Mouse (Mus musculus): ENCODE measurements around the gene Snd1.
A peak's percentile ranks its signal among the peaks of the same experiment; 100 is the strongest.

Gene Snd1

GRCm38 (mm10) chr6:28717845-28718237, 242.9 kb downstream of the Snd1 start:
- DNase-seq, result no peak

GRCm38 (mm10) chr6:28720391-28721171, 245.6 kb downstream of the Snd1 start:
- DNase-seq, result no peak

- DNase-seq, result no peak
These were observed 248.1 kb downstream of the Snd1 start for GRCm38 (mm10) chr6:28723059-28723458.

GRCm38 (mm10) chr6:28724776-28725175, 249.8 kb downstream of the Snd1 start:
- no peak for DNase-seq

GRCm38 (mm10) chr6:28729236-28729635, 254.3 kb downstream of the Snd1 start:
- no peak for DNase-seq

GRCm38 (mm10) chr6:28729649-28730048, 254.7 kb downstream of the Snd1 start:
- no peak for DNase-seq

GRCm38 (mm10) chr6:28731246-28731645, 256.3 kb downstream of the Snd1 start:
- no peak for DNase-seq

- no peak for DNase-seq
These were observed 259.1 kb downstream of the Snd1 start for GRCm38 (mm10) chr6:28733884-28734647.

- DNase-seq, result no peak
These were observed 260.2 kb downstream of the Snd1 start for GRCm38 (mm10) chr6:28735116-28735515.

GRCm38 (mm10) chr6:28736665-28737064, 261.7 kb downstream of the Snd1 start:
- DNase-seq, result no peak

GRCm38 (mm10) chr6:28737601-28738000, 262.7 kb downstream of the Snd1 start:
- DNase-seq, result no peak

GRCm38 (mm10) chr6:28743586-28743985, 268.6 kb downstream of the Snd1 start:
- DNase-seq, result peak; percentile 58

- DNase-seq, result no peak
These were observed 270.9 kb downstream of the Snd1 start for GRCm38 (mm10) chr6:28745864-28746263.

GRCm38 (mm10) chr6:28747025-28747424, 272.1 kb downstream of the Snd1 start:
- DNase-seq, result no peak

- DNase-seq, result peak; percentile 35
These were observed 273.2 kb downstream of the Snd1 start for GRCm38 (mm10) chr6:28747931-28748670.

- DNase-seq, result no peak
These were observed 274.3 kb downstream of the Snd1 start for GRCm38 (mm10) chr6:28749224-28749623.

- DNase-seq, result peak; percentile 13
These were observed 276.2 kb downstream of the Snd1 start for GRCm38 (mm10) chr6:28751186-28751585.

- no peak for DNase-seq
These were observed 278.3 kb downstream of the Snd1 start for GRCm38 (mm10) chr6:28753217-28753616.

GRCm38 (mm10) chr6:28753681-28754080, 278.7 kb downstream of the Snd1 start:
- no peak for DNase-seq

GRCm38 (mm10) chr6:28754127-28754898, 279.4 kb downstream of the Snd1 start:
- DNase-seq, result no peak

GRCm38 (mm10) chr6:28756306-28757018, 281.5 kb downstream of the Snd1 start:
- peak; percentile 34 for DNase-seq

GRCm38 (mm10) chr6:28758293-28758692, 283.4 kb downstream of the Snd1 start:
- peak; percentile 14 for DNase-seq
